Mouse (Mus musculus) forebrain, embryonic 11.5 days (tissue): ENCODE results near the gene Chchd4. TPM values are rescaled to one million over a fixed set of nuclear protein-coding genes. Genes with fewer than 3 reads are reported as not detected.

ENCODE experiments used
- ATAC-seq: fragments of 200-750 bp; cut with Nextera tagmentation; replicated peaks from 2 replicates; pipeline ENCODE4 v1.8.0; 2017; ENCODE audit warnings: moderate TSS enrichment; ENCODE audit not compliant: low FRiP score
- DNase-seq: peaks from one replicate; pipeline ENCODE4 v3.0.0-alpha.2; 2017; ENCODE audit warnings: low spot score
- H3K27ac ChIP-seq: fragments of 300-500 bp; sonication (generic); 2 replicates; pipeline ENCODE4 v1.5.1; 2014; ENCODE audit warnings: low read depth, low read length
- H3K27me3 ChIP-seq: fragments of 300-500 bp; sonication (generic); 2 replicates; pipeline ENCODE4 v1.6.1; 2014; ENCODE audit warnings: mild to moderate bottlenecking, low read length, mixed read lengths; ENCODE audit not compliant: control insufficient read depth, insufficient read depth
- H3K36me3 ChIP-seq: fragments of 300-500 bp; sonication (generic); 2 replicates; pipeline ENCODE4 v1.6.1; 2014; ENCODE audit warnings: mild to moderate bottlenecking, low read length, moderate library complexity, mixed read lengths; ENCODE audit not compliant: control insufficient read depth, insufficient read depth
- H3K4me1 ChIP-seq: fragments of 300-500 bp; sonication (generic); replicated peaks from 2 replicates; pipeline ENCODE4 v1.6.1; 2014; ENCODE audit warnings: low read length, mixed read lengths; ENCODE audit not compliant: control insufficient read depth, insufficient read depth
- H3K4me2 ChIP-seq: fragments of 300-500 bp; sonication (generic); 2 replicates; pipeline ENCODE4 v1.6.1; 2014; ENCODE audit warnings: low read depth, mild to moderate bottlenecking, low read length, moderate library complexity, mixed read lengths; ENCODE audit not compliant: severe bottlenecking
- H3K4me3 ChIP-seq: fragments of 300-500 bp; sonication (generic); 2 replicates; pipeline ENCODE4 v1.5.1; 2014; ENCODE audit warnings: low read depth, low read length
- H3K9ac ChIP-seq: fragments of 300-500 bp; sonication (generic); 2 replicates; pipeline ENCODE4 v1.6.1; 2014; ENCODE audit warnings: low read length
- H3K9me3 ChIP-seq: fragments of 300-500 bp; sonication (generic); 2 replicates; pipeline ENCODE4 v1.6.1; 2016; ENCODE audit warnings: low read length, mixed read lengths; ENCODE audit not compliant: control insufficient read depth
- WGBS: fragments of 180-500 bp; shearing (Covaris S2); extraction: QIAGEN DNeasy Blood & Tissue Kit; methylation state at CpG from one replicate; pipeline ENCODE4 v1.1.7; 2014; 5-methylcytosine and 5-hydroxymethylcytosine counted together
- polyA plus RNA-seq: library from polyadenylated mRNA; unstranded; fragments of >200 nt; fragmentation: Nextera tagmentation; extraction: Ambion mirVana; gene quantifications from 2 replicates; pipeline ENCODE4 v1.2.1, GENCODE M21; 2014

Chchd4 gene
- polyA plus RNA-seq: 29.6 and 32.8 TPM in 2 replicates

DNA sequence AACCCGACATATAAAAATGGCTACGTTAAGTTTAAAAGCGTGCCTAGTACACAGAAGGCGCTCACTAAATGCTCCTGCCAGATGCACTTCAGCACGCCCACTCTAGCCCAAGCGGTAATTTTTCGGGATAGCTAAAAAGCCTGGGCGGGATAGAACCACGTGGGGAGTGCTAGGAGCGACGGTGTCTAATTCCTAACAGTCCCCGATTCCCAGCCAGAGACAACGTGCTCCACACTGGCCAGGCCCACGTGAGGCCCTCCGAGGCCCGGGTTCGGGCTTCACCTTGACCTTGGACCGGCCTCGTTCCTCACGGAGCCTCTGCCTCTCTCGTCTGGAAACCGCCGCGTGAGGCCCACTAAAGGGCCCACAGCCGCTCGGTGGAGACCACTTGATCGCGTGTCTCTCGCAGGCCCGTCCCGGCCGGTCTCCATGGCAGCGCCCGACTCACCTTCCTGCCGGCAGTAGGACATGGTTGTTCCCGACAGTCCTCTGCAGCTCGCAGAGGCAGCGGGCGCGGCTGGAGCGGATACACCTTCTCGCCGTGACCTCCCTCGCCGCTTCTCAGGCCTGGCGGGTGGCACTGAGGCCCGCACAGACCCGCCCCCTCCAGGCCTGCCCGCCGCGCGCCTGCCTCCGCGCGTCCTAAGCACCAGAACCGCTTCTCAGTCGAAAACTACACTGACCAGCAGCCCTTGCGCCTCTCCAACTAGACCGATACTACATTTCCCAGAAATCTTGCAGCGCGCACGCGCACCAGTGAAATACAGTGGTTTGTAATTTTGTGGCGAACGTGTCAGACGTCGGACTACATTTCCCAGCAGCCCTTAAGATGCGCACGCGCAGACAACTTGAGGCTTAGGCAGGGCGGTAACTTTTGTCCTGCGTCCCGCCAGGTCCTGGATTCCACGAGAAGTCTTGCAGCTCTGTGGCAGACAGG, at the start of gene Chchd4, which contains the start of gene Tmem43:
Chchd4 (minus strand) TSS at position 679 of the 937 bp plus-strand sequence.
Tmem43 (plus strand) TSS at position 836 of the 937 bp plus-strand sequence.
- DNase-seq: peak; percentile 97
- WGBS: under 1% methylated on average over 74 of the region's 74 CpGs

DNA sequence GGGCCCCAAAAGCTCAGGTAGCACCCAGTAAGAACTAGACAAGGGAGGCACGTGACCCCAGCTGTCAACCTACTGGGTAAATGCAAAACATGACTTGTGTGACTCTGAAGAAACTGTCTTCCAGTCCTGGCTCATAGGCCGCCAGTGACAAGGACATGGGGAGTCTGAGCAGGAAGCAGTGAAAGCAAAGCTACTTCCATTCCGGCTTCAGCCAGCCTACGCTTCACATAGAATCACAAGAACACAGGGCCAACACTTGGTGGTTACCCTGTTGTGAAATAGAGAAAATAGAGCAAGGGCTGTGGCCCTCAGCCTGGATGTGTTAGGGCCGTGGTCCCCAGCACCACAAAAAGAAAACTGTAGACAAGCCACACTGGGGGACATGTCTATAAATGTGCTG, 49.5 kb upstream of the Chchd4 start:
- 94% methylated on average over 5 of the region's 5 CpGs for WGBS
- no peak for ATAC-seq

More for the DNA sequence above, at the start of gene Chchd4, which contains the start of gene Tmem43:
- Histone ChIP-seq H3K36me3 (no peaks in the 10 kb centered on the region; the same call in 1 of the 2 replicates), H3K4me3 (peak within 1 kb of the TSS; percentile 66), H3K9me3 (no peaks in the 10 kb centered on the region), H3K4me2 (peak within 1 kb of the TSS; percentile 70), H3K27ac (no peak within 1 kb of the TSS), H3K27me3 (no peaks in the 10 kb centered on the region), H3K4me1 (peaks cover 12% of the 10 kb centered on the region), H3K9ac (peak within 1 kb of the TSS; percentile 76)
- ATAC-seq: peak; percentile 97

DNA sequence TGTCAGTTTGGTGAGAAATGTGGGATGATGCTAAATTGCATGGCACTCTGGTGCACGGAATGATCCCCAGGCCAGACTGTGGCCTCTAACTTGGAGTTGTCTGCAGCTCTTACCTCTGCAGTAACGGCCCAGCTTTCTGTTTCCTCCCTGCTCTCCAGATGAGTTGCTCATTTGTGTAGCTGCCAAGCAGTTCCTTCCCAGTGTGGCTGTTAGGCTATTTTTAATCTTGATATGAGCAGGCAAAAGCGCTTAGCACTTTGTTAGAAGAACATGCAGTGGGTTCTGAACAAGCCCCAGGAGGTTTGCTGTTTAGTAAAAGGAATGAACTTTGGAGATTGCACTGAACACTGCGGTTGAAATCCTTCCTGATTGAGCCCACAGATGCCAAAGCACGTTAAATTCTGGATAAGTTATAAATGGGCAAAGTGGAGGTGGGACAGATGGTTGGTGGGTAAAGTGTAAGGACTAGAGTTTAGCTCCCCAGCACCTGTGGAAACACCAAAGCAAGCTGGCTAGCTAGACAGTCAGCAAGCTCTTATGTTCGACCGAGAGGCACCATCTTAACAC, 45.2 kb upstream of the Chchd4 start:
- H3K9me3 ChIP-seq: no peaks in the 10 kb centered on the region
- H3K4me3 ChIP-seq: no peak overlapping the region
- H3K4me1 ChIP-seq: peaks cover 4% of the 10 kb centered on the region
- H3K27ac ChIP-seq: no peak overlapping the region
- no peak overlapping the region for H3K4me2 ChIP-seq
- no peak for ATAC-seq
- peaks cover 9% of the 10 kb centered on the region; the same call in 1 of the 2 replicates for H3K36me3 ChIP-seq
- no peak for DNase-seq
- H3K9ac ChIP-seq: no peak overlapping the region
- WGBS: 95% methylated on average over 7 of the region's 7 CpGs
- no peaks in the 10 kb centered on the region for H3K27me3 ChIP-seq

More for the DNA sequence above, 49.5 kb upstream of the Chchd4 start:
- Histone ChIP-seq H3K27ac (no peak overlapping the region), H3K4me1 (no peaks in the 10 kb centered on the region), H3K4me3 (no peak overlapping the region), H3K27me3 (no peaks in the 10 kb centered on the region), H3K9ac (no peak overlapping the region), H3K4me2 (no peak overlapping the region), H3K36me3 (peaks cover 9% of the 10 kb centered on the region; the same call in 1 of the 2 replicates), H3K9me3 (no peaks in the 10 kb centered on the region)
- DNase-seq: no peak

DNA sequence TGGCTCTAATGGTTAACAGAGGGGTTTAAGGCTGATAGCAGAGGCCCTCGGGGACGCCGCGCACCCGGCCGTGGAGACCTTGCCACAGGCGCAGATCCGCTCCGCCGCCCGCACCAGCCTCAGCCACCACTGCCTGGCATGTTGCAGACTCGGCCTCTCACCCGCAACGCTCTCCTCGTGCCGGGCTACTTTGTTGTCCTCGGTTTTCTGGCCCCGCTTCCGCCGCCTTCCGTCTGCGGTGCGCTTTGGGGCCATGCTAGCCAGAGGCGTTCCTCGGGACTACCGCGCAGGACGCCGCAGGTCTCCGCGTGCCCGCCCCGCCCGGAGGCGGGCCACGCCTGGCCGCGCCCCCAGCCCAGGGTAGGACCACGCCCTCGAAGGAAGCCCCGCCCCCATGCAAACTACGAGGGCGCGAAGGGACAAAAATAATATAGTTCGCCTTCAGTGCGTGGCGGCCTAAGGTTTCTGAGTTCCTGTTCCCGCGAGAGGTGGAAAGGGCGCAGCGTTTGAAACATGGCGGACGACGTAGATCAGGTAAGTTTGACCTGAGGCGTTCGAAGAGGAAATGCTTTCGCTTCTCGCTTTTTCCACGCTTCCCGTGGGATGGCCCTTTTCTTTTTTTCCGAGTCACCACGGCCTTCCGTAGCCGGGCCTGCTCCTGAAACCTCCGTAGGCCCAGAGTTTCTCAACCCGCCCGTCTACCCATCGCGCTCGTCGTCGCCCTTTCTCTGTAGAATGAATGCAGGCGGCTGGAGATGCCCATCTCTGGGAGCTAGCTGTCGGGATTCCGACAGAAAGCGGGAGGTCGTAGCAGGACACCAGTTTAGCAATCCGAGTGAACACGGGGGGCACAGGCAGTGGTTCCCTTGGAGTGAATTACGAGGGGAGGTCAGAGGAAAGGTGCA, 42.5 kb upstream of the Chchd4 start, which contains the start of the genes Xpc and Lsm3:
Xpc (minus strand) TSS at position 344 of the 905 bp plus-strand sequence.
Lsm3 (plus strand) TSS at position 384 of the 905 bp plus-strand sequence.
- Histone ChIP-seq H3K27ac (no peak within 1 kb of the TSS), H3K9me3 (no peaks in the 10 kb centered on the region), H3K4me3 (peak within 1 kb of the TSS; percentile 88), H3K9ac (peak within 1 kb of the TSS; percentile 93), H3K4me1 (peaks cover 4% of the 10 kb centered on the region), H3K27me3 (no peaks in the 10 kb centered on the region), H3K36me3 (peaks cover 9% of the 10 kb centered on the region; the same call in 1 of the 2 replicates), H3K4me2 (peak within 1 kb of the TSS; percentile 68)
- under 1% methylated on average over 80 of the region's 80 CpGs for WGBS
- DNase-seq (peak; percentile 99), ATAC-seq (peak; percentile 99)

DNA sequence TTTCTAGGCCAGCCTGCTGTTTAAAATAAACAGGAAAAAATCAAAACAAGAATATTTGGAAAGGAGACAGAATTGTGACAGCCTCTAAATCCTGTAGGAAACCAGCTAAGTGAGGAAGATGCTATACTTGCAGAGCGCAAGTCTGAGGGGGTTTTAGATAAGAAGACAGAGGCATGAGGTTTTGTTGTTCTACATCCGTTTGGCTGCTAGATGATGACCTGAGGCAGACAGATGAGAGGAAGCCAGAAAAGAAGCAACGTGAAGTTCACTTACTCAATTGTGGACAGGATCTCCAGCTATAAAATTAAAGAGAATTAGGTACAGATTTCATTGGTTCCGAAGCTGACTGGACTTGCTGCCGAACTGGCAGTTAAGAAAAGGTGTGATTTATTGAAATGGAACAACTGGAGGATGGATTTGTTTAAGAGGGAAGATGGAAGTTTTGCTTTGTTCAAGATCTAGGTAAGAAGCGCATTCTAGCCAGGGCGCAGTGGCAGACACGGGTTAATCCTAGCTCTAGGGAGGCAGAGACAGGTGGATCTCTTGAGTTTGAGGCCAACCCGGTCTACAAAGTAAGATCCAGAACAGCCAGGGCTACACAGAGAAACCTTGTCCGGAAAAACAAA, 41.5 kb upstream of the Chchd4 start:
- Histone ChIP-seq H3K36me3 (peaks cover under 1% of the 10 kb centered on the region; the same call in 1 of the 2 replicates), H3K4me2 (peak overlapping the region; percentile 68), H3K27ac (no peak overlapping the region), H3K4me3 (peak overlapping the region; percentile 88), H3K4me1 (peaks cover 4% of the 10 kb centered on the region), H3K9ac (peak overlapping the region; percentile 78), H3K9me3 (no peaks in the 10 kb centered on the region), H3K27me3 (no peaks in the 10 kb centered on the region)
- ATAC-seq (no peak), DNase-seq (no peak)
- WGBS: 40% methylated on average over 10 of the region's 10 CpGs

DNA sequence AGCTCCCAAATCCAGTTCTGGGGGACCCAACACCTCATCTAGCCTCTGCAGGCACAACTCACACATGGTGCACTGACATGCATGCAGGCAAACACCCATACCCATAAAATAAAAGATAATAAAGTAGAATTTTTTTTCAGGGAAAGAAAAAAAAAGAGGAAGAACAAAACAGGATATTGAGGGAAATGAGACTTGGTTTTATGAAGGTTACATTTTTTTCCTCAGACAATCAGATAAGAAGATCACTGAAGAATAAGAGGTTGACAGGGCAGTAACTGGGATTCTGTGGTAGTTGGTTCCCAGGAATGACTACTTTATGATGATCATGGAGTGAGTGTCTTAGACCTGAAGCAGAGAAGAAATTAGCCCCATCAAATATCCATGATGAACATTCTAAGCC, 40.8 kb upstream of the Chchd4 start:
- Histone ChIP-seq H3K4me1 (peaks cover 4% of the 10 kb centered on the region), H3K27me3 (no peaks in the 10 kb centered on the region), H3K4me2 (no peak overlapping the region), H3K9me3 (no peaks in the 10 kb centered on the region), H3K27ac (no peak overlapping the region), H3K36me3 (no peaks in the 10 kb centered on the region; the same call in 1 of the 2 replicates), H3K4me3 (no peak overlapping the region), H3K9ac (no peak overlapping the region)
- ATAC-seq (no peak), DNase-seq (no peak)

DNA sequence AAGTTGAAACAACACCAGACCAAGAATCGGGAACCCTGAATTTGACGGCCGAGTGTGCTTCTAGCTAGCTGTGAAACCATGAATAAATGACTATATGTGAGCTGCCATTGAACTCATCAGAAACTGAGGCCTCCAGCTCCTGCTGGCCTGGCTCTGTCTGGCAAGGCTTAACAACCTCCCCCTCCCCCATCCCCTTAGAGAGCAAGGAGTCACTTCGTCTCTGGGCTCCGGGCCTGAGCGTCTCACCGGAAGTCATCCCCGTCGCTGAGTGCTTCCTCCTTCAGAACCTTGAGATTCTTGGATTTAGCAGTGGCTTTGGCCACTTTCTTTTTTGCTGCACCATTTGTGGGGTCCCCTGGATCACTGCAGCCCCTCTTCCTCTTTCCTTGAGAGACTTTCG, 36.9 kb upstream of the Chchd4 start:
- no peak for DNase-seq
- no peak overlapping the region for H3K9ac ChIP-seq
- H3K4me1 ChIP-seq: no peaks in the 10 kb centered on the region
- H3K9me3 ChIP-seq: no peaks in the 10 kb centered on the region
- H3K27me3 ChIP-seq: no peaks in the 10 kb centered on the region
- no peak overlapping the region for H3K4me3 ChIP-seq
- no peak overlapping the region for H3K4me2 ChIP-seq
- ATAC-seq: no peak
- peaks cover 2% of the 10 kb centered on the region; the same call in 1 of the 2 replicates for H3K36me3 ChIP-seq
- no peak overlapping the region for H3K27ac ChIP-seq
- 88% methylated on average over 10 of the region's 10 CpGs for WGBS
